Mouse (Mus musculus) left cerebral cortex, postnatal 4 days (tissue): ENCODE data around the gene Gle1. TPM values are rescaled to one million over a fixed set of nuclear protein-coding genes. Genes with fewer than 3 reads are reported as not detected.

Source experiments
- DNase-seq: peaks from one replicate; pipeline ENCODE4 v3.0.0-alpha.2; 2022
- intact Hi-C: fragments of 180-260 bp; cut with DNase I; formaldehyde crosslinking; loops from one replicate; pipeline ENCODE4 v1.15.1; 2025
- microRNA-seq: library from miRNA; unstranded; fragments of <30 nt; microRNA quantifications from one replicate; pipeline ENCODE4 v1.2.0, GENCODE M21; 2022
- total RNA-seq, 2 experiments: library from RNA; stranded (reverse); gene quantifications; 2 replicates each; pipeline ENCODE4 v1.2.3; 2021

The Gle1 gene
- total RNA-seq, 2 experiments from 2014 or later: 57.2 to 59.2 TPM

- DNase-seq: no peak
- intact Hi-C loops: no loop called here
Measured at GRCm38 (mm10) chr2:29961246-29961645, 26.0 kb downstream of the Gle1 start.

GRCm38 (mm10) chr2:29964354-29965249 is 29.4 kb downstream of the Gle1 start:
- peak; percentile 54 for DNase-seq
- intact Hi-C loops: no loop called here

- intact Hi-C loops: no loop called here
- DNase-seq: peak; percentile 99
Measured at GRCm38 (mm10) chr2:29965250-29965843, 30.1 kb downstream of the Gle1 start, which contains the start of gene Sptan1. Gene Sptan1, plus strand, starts transcription at chr2:29965560.

GRCm38 (mm10) chr2:29965906-29966305 is 30.7 kb downstream of the Gle1 start:
- intact Hi-C loops: no loop called here
- peak; percentile 50 for DNase-seq

GRCm38 (mm10) chr2:29966826-29967225 is 31.6 kb downstream of the Gle1 start:
- DNase-seq: no peak
- intact Hi-C loops: no loop called here

- intact Hi-C loops: no loop called here
Measured at GRCm38 (mm10) chr2:29967768-29968167, 32.5 kb downstream of the Gle1 start.

GRCm38 (mm10) chr2:29968638-29969037 is 33.4 kb downstream of the Gle1 start:
- intact Hi-C loops: no loop called here
- DNase-seq: no peak

More at GRCm38 (mm10) chr2:29967768-29968167, 32.5 kb downstream of the Gle1 start:
- DNase-seq: peak; percentile 6

- intact Hi-C loops: no loop called here
- peak; percentile 45 for DNase-seq
Measured at GRCm38 (mm10) chr2:29971838-29972635, 36.8 kb downstream of the Gle1 start.

- no peak for DNase-seq
- intact Hi-C loops: no loop called here
Measured at GRCm38 (mm10) chr2:29973525-29973924, 38.3 kb downstream of the Gle1 start.

GRCm38 (mm10) chr2:29977307-29977706 is 42.1 kb downstream of the Gle1 start:
- DNase-seq: peak; percentile 23
- intact Hi-C loops: no loop called here

GRCm38 (mm10) chr2:29980661-29981060 is 45.4 kb downstream of the Gle1 start:
- intact Hi-C loops: no loop called here
- DNase-seq: no peak

GRCm38 (mm10) chr2:29991962-29992361 is 56.7 kb downstream of the Gle1 start:
- no peak for DNase-seq
- intact Hi-C loops: loop anchor here (10.0 kb wide), 2 partner anchors 323 to 847 kb away; no protein-coding TSS in a partner anchor

- DNase-seq: no peak
- intact Hi-C loops: loop anchor here (5.0 kb wide), 1 partner anchor 107 kb away; no protein-coding TSS in a partner anchor
Measured at GRCm38 (mm10) chr2:30009101-30009500, 73.9 kb downstream of the Gle1 start.

Small RNA genes lying within 50 kb of the gene (microRNA-seq; reads per million reads assigned to microRNA genes)
- 5.4 reads per million, percentile 13 among the genes with 10 or more reads in this experiment for gene Mir6997

Other genes with a start within 250 kb of the Gle1 start
- 1 to 10 TPM; 1.2 to 1.7 TPM for gene Gm13420, start 183.7 kb upstream of the Gle1 start, total RNA-seq
- not detected for gene Gm13547, start 176.1 kb upstream of the Gle1 start, total RNA-seq
- gene Coq4, start 147.9 kb upstream of the Gle1 start, total RNA-seq: 10 to 100 TPM; 32.7 to 38.4 TPM
- 10 to 100 TPM; 48.2 to 51.1 TPM for gene Trub2, start 146.9 kb upstream of the Gle1 start, total RNA-seq
- gene Slc27a4, start 132.8 kb upstream of the Gle1 start, total RNA-seq: 10 to 100 TPM; 80.4 to 86.7 TPM
- 10 to 100 TPM; 46.1 to 51.1 TPM for gene Urm1, start 115.4 kb upstream of the Gle1 start, total RNA-seq
- gene Cercam, start 66.3 kb upstream of the Gle1 start, total RNA-seq: 10 to 100 TPM; 17.5 to 19.0 TPM
- 100 to 1,000 TPM; 119 TPM for gene Odf2, start 46.2 kb upstream of the Gle1 start, total RNA-seq
- 100 to 1,000 TPM; 880 to 916 TPM for gene Sptan1, start 30.1 kb downstream of the Gle1 start, total RNA-seq
- 10 to 100 TPM; 61.4 to 71.8 TPM for gene Wdr34, start 113.5 kb downstream of the Gle1 start, total RNA-seq
- 100 to 1,000 TPM; 323 to 344 TPM for gene Set, start 122.0 kb downstream of the Gle1 start, total RNA-seq
- 1 to 10 TPM; 2.1 to 2.6 TPM for gene Pkn3, start 142.3 kb downstream of the Gle1 start, total RNA-seq
- 10 to 100 TPM; 14.9 to 15.6 TPM for gene Zdhhc12, start 158.2 kb downstream of the Gle1 start, total RNA-seq
- 10 to 100 TPM; 80.8 to 88.0 TPM for gene Zer1, start 189.2 kb downstream of the Gle1 start, total RNA-seq
- gene Tbc1d13, start 198.3 kb downstream of the Gle1 start, total RNA-seq: 10 to 100 TPM; 84.9 to 87.6 TPM
- gene Endog, start 236.1 kb downstream of the Gle1 start, total RNA-seq: 10 to 100 TPM; 13.3 to 15.8 TPM
- gene Spout1, start 243.0 kb downstream of the Gle1 start, total RNA-seq: 10 to 100 TPM; 36.7 to 37.7 TPM